Mouse (Mus musculus) left cerebral cortex, adult 9 months (tissue): ENCODE measurements around the gene Rock2.

Experiments used
- DNase-seq, 2 experiments: peaks; one replicate each; pipeline ENCODE4 v3.0.0; 2022; ENCODE audit warnings: low spot score in 2 of 2

Gene Rock2

DNA sequence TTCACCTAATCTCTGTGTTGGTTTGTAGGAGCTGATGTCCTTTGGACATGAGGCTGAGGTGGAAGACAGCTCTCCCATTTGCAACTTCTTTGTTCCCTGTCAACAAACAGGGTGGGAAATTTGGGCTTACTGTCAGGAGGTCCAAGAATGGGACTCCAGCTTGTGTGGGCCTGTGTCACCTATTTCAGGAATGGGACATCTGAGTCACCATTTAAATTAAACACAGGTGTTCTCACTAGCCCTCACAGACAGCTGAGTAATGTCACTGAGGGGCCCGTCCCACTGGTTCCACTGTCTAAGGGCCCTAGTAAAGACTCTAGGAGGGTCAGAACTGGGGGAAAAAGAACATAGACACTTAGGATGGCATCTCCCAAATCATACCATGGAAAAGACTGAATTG, 22.7 kb upstream of the Rock2 start:
- DNase-seq: no peak

DNA sequence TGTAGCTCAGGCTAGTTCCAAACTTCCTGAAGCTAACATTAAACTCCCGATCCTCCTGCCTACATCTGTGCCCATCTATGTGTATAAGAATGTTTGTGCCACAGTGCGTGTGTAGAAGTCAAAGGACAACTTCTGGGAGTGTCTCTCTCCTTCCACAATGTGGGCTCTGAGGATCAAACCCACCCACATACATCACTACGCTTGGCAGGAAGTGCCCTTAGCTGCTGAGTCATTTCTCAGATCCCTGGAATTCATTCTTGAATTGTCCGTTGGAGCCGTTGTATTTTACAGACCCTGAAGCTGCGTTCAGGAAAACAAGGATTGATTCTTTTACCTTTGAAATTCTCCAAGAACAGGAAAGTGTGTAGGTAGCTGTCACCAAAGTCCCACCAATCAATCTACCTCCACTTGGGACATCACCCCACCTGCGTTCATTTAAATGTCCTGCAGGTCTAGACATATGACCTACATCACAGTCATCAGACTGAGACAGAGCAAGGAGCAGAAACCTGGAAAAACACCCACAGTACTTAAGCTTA, 21.7 kb upstream of the Rock2 start:
- DNase-seq: no peak

DNA sequence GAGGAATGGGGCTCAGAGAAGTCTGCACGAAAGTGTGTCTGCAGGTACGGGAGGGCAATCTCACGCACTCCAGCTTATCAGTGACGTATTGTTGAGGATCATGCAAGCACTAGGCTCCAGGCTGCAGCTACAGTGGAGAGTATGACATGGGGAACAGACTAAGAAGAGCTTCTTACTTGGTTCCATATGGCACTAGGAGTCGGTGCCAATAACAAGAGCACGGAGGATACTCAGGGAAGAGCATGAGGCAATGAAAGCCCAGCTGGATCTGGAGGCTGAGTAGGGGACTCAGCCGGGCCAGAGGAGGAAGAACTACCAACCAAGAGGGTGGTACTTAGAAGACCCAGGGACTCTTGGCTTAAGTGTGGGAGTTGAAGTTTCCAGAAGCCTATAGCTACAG, 21.1 kb upstream of the Rock2 start:
- peak in 1 of 2 experiments; percentile 55 for DNase-seq

DNA sequence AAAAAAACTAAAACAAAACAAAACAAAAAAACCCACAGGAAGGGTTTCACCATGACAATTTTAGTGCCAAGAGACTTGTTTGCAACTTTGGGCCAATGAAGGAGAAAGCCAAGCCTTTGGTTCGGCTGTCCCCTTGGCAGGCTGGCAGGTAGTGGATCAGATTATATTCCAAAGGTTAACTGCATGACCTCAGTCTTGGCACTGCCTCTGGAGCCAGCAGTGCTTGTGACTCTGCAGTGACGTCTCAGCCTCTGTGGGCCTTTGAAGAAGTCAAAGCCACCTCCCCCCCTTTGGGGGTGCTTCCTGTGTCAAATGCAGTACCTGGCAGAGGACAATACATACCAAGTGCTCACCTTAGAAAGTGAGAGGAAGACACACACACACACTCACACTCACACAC, 20.6 kb upstream of the Rock2 start:
- no peak for DNase-seq

DNA sequence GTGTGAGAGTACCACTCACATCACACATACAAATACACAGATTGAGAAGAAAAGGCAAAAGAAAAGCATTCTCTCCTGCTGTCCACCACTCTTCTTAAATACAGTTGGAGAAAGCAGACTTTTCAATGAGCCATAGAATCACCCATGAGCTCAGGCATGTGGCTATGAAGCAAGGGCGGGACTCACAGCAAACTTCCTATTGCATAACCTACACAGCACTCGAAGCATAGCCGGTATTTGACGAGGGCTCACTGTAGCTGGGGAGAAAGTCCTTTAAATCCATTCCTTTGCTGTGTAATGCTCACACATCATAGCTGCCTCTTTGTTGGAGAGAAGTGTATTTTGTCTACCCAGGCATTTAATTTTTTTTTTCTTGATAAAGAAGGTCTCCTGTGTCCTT, 19.4 kb upstream of the Rock2 start:
- no peak for DNase-seq

DNA sequence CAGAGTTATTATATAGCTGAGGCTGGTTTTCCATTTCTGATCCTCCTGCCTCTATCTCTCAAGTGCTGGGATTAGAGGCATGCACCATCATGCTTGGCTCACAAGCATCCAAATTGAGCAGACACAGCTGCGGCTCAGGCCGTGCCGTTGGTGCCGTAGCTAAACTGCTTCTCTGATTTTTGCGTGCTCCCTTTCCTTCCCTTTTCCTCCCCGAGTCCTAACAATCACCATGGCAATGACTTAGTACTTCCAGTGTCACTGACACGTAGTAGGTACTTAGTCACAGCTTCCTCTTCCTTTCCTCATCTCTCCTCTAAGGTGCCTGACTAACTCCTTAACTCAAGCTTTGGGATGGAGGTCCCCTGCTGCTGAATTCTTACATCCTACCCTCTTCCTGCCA, 19.0 kb upstream of the Rock2 start:
- DNase-seq: no peak

DNA sequence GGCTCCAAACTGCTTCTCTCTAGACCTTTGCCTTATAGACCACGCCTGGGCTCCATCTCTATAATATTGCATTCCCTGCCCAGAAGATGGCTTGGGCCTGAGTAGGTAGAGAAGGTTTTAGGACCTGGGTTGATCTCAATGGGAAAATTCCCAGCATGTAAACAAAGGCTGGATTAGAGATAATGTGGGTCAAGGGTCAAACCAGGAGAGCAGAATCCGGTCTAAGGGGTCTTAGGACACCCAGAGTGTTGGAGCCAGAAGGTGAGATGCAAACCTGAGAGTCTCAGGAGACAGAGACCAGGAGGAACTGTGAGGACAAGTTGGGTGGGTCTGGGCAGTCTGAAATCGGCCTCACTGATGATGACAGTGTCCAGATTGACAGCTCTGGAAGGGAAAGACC, 18.0 kb upstream of the Rock2 start:
- no peak for DNase-seq

DNA sequence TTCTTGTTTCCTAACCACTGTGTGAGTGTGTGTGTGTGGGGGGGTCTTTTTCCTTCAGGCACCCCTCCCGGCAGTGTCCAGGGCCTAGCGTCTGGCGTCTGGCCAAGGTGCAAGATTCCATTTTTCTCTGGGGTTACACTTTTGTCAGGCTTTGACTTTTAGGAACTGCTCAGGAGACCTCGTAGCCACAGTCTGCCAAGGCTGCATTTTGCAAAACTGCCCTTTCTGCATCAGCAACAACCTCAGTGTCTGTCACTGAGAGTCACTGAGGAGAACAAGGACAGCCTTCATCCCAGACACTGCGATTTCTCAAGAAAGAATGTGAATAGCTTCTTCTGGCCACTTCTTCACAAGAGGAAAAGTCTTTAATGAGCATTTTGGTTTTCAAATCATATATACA, 17.6 kb upstream of the Rock2 start:
- no peak for DNase-seq

DNA sequence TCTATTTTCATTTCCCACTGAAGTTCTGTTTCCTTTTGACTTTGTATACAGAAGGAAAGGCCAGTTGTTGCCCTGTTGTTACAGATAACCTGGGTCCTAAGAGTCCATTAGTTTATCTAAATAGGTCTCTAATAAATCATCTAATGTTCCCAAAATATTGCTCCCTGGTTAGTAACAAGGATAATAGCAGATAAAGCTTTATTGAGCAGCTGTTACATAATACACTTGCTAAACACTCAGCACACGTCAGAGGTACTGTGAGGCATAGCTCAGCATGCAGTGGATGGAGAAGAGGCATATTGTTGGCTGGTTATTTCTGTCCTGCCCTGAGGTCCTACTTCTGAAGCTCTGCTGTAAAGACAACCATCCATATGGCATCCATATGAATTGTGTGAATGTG, 17.0 kb upstream of the Rock2 start:
- no peak for DNase-seq

DNA sequence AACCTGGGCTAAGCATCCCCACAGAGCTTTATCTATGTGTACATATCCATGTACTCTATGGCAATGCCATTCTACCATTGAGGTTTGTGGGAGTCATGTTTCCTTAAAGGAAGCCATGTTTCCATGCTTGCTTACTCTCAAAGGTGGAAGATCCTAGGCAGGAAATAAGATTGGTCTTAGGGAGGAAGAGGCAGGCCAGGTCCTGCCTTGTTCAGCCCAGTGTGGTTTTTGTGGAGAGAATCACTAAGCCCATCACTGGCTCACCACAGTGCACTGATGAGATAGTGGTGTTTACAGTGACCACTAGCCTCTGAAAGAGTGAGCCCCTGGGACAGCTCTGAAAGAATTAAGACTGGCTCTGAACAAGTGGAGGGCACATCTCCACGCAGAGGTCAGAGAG, 15.3 kb upstream of the Rock2 start:
- DNase-seq: no peak

DNA sequence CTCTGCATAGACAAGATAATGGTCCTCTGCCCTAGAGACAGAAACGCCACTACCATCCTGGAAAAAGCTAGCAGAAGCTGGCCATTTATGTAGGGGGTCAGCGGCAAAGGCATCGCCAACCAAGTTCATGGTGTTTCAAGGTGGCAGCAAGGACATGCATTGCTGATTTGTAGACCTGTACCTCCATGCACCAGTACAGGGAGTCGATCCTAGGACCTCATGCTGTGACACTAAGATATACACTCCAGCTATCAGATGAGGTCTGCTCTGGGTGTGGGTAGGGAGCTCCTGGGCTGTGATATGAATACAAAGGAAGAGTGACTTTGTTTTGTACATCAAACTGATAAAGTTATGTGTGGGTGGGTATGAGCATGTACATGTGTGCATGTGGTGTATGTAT, 14.6 kb upstream of the Rock2 start:
- DNase-seq: no peak

DNA sequence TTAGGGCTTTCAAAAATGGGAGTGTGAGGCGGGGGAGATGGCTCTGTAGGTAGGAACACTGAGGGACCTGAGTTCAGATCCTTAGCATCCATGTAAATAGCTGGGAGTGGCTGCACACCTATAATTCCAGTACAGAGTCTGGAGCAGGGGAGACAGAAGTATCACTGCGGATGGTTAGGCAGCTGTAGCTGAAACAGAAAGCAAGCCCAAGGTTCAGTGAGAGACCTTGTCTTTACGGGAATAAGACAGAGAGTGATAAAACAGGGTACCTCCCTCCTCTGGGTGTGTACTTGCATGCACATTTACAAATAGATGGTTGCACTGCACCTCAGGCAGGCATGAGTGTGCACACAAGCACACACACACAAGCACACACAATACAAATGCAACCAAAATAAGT, 12.3 kb upstream of the Rock2 start:
- DNase-seq: no peak

DNA sequence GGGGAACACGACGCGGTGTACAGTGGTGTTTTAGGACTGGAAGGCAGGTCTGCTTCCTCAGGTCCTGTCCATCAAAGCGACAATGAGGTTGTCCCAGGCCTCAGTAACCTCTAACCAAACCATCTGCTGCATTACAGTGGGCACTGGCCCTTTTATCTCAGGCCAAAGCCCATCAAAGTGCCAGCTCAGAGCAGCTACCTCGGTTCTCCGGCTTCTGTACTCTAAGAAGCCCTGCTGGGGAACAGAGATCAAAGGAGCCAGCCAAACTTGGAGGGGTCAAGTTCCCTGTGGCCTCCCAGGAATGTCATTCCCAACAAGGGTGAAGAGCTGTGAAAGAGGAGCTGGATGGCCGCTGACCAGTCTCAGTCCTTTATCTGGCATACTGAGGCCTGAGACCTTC, 11.6 kb upstream of the Rock2 start:
- DNase-seq: no peak

DNA sequence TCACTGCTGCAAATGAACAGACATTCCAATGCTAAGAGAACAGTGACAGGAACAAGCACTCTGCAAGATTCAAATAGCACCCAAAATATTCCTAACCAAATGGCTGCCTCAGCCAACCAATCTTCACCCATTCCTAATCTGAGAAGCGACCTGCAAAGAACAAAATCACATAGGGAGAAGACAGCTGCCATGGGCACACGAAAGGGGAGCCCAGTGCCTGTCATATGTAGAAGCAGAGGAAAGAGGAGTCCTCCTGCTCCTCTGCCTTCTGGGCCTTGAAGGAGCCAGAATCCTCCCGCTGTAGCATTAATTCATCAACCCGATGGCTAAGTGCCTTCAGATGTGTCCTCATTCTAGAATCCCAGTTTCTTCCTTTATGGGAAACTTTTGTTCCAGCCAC, 10.2 kb upstream of the Rock2 start:
- DNase-seq: no peak

DNA sequence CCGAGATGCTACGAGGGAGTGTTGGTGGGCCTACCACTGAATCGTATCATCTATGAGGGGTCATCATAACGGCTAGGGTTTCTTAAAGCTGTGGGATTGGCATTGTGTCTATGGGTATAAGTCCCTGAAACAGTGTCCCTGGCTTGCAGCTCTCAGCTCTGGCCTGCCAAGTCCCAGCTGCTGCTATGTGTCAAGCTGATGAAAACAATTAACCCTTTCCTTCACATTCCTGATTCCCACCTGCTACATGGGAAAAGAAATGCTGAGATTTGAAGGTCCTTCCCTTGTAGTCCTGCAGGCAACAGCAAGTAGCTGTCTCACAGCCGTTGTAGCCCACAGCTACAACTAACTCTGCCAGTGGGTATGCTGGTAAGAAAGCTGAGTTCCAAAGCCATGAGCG, 8.3 kb upstream of the Rock2 start:
- DNase-seq: no peak

DNA sequence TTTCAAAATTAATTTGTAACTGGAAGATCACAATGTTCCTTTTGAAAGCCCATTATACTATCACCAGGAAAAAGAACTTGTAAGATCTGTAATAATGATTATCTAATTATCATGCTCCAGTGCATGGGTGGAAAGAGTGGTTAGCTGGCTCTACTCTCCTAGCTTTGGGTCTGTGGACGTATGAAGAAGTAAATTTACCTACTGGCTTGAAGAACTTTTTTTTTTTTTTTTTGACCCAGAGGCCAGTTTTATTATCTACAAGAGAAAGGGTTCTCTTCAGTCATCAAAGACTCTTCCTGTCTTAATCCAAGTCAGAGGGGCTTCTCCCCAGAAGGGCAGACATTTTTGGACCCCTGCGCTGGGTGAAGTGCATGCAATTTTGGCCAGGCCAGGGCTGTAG, 1.7 kb upstream of the Rock2 start:
- DNase-seq: no peak

DNA sequence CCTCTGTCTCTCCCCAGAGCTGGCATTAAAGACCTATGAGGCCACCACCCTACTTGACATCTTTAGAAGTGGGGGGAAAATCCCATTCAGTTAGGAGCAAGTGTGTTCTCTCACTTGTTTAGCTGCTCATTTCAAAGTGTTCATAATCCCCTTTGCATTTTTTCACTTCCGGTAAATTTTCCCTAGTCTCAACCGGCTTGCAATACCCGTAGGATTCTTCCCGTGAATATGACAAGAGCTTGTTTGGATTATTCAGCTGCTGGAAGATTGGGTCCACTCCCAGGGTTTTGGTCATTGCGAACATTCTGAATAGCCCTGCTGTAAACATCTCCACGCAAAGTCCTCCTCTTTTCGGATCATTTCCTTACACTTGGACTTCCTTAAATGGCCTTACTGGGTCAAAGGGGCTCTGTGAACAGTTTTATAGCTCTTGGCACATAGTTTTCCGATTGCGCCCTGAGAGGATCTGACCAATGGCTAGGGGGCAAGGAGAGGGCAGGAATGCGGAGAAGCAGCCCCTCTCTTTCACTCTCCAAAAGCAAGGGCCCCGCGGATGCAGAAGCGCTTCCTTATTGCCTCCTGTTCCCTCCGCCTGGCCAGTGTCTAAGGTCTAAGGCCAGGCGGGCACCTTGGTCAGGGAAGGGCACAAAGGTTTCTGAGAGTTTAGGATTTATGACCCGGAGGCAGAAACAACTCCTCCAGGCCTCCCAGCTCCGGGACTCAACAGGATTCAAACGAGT, 869 bp upstream of the Rock2 start:
- DNase-seq: no peak

DNA sequence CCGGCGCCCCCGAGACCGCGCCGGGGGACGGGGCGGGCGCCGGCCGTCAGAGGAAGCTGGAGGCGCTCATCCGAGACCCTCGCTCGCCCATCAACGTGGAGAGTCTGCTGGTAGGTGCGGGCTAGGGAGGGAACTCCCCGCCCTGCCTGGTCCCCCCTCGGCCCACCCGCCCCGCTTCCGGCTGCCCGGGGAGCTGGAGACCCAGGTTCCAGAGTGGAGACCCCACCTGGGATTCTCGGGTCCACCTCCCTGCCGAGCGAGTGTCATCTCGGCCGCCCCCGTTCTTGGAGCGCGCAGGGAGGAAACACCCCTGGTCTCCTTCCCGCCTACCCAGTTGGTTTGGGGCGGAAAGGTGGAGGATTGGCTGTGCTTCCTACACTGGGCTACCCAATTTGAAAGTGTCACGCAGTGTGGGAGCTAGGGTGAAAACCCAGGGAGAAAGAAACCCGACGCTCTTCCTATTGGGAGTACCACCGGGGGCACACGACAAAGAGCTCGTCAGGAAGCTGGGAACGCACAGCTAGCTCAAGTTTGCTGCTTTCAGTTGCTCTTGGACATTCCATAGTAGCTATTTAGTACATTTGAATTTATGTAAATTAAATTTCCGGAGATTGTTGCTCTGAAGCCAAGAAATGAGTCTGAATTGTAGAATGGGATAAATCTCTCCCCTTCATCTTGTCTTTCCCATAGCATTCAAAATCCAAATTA, 680 bp downstream of the Rock2 start:
- DNase-seq: no peak

DNA sequence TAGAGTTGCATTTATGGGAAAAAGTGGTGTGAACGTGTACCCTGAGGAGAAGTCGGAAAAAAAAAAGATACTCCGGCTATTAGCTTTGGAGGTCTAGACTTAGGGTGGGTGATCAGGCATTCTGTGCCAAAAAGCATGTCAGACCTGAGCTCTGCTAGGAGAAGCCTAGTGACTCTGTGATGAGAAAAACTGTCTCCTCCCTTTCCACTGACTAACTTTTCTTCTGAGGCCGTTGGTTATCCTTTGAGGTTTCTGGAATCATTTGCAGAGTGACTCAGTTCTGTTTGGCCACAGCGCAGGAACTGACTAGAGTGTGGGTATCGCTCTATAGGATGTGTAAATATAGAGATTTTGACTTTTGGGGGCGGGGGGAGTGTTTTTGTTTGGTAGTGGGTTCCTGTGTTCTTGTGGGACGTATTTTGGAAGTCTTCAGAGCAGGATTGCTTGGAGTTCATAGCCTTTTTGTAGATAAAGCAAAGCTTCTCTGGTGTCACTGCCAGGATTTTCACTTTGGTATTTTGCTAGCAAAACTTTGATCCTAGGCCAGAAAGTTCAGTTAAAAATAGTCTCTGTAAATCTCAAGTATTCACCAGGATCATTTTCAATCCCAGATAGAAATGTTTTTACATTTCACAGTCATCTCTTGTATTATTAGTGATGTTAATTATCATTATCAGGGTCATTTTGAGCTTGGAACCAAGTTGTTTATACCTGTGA, 1.5 kb downstream of the Rock2 start:
- DNase-seq: no peak

DNA sequence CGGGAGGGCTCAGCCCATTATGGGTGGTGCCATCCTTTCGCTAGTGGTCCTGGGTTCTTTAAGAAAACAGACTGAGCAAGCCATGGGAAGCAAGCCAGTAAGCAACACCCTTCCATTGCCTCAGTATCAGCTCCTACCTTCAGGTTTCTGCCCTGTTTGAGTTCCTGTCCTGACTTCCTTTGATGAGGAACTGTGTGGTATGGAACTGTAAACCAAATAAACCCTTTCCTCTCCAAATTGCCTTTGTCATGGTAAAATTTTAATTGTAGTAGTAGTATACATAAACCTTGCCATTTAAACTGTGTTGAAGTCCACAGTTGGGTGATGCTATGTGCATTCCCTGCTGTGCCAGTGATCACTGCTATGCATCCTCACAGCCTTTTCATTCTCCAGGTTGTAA, 2.5 kb downstream of the Rock2 start:
- no peak for DNase-seq

DNA sequence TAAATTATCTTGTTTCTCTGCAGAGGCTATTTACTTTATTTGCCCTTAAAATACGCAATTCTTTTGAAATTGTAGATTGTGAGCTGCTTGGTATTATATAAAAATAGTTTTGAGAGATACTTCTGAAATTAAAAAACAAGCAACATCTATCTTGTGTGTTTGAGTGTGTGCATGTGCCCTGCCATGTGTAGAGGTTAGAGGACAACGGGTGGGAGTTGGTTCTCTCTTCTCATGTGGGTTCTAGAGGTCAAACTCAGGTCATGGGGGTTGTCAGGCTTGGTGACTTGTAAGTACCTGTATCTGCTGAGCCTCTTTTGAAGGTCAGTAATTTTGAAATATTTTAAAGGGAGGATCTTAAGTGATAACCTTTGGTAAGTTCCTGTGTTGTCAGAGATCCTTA, 3.5 kb downstream of the Rock2 start:
- DNase-seq: no peak

DNA sequence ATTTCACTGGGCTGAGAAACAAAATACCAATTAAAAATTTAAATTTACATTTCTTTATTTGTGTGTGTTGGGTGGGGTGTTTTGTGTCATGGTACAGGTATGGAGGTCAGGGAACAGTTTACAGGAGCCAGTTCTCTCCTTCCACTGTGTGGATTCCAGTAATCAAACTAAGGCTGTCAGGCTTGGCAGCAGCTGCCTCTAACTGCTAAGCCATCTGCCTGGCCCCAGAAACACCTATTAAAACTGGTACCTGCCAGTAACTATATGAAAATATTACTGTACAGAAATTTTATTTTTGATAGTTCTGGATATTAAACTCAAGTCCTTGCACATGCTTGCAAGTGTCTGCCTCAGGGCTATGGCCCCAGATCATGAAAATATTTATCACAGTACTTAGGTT, 4.1 kb downstream of the Rock2 start:
- DNase-seq: no peak
